Mouse (Mus musculus) embryonic facial prominence, embryonic 11.5 days (tissue): ENCODE measurements around the gene Ndufa5. TPM values are rescaled to one million over a fixed set of nuclear protein-coding genes. Genes with fewer than 3 reads are reported as not detected.

Experiments
- ATAC-seq: fragments of 200-750 bp; cut with Nextera tagmentation; replicated peaks from 2 replicates; pipeline ENCODE4 v1.8.0; 2017; ENCODE audit warnings: low read depth; ENCODE audit not compliant: insufficient number of reproducible peaks, low FRiP score, low TSS enrichment
- DNase-seq: peaks from one replicate; pipeline ENCODE4 v3.0.0-alpha.2; 2015; ENCODE audit warnings: low spot score
- H3K27ac ChIP-seq: fragments of 300-500 bp; sonication (generic); replicated peaks from 2 replicates; pipeline ENCODE4 v1.5.1; 2014; ENCODE audit warnings: mild to moderate bottlenecking, low read depth, low read length, control low read depth
- H3K27me3 ChIP-seq: fragments of 300-500 bp; sonication (generic); 2 replicates; pipeline ENCODE4 v1.6.1; 2014; ENCODE audit warnings: mild to moderate bottlenecking, low read length, moderate library complexity, mixed read lengths; ENCODE audit not compliant: control insufficient read depth, insufficient read depth
- H3K36me3 ChIP-seq: fragments of 300-500 bp; sonication (generic); replicated peaks from 2 replicates; pipeline ENCODE4 v1.6.1; 2014; ENCODE audit warnings: low read depth, mild to moderate bottlenecking, low read length, moderate library complexity, mixed read lengths; ENCODE audit not compliant: control insufficient read depth, insufficient read depth
- H3K4me1 ChIP-seq: fragments of 300-500 bp; sonication (generic); 2 replicates; pipeline ENCODE4 v1.6.1; 2014; ENCODE audit warnings: low read length, mixed read lengths; ENCODE audit not compliant: control insufficient read depth, insufficient read depth
- H3K4me2 ChIP-seq: fragments of 300-500 bp; sonication (generic); 2 replicates; pipeline ENCODE4 v1.6.1; 2014; ENCODE audit warnings: low read depth, mild to moderate bottlenecking, control low read depth, low read length, moderate library complexity
- H3K4me3 ChIP-seq: fragments of 300-500 bp; sonication (generic); 2 replicates; pipeline ENCODE4 v1.5.1; 2014; ENCODE audit warnings: low read depth, low read length, control low read depth
- H3K9ac ChIP-seq: fragments of 300-500 bp; sonication (generic); replicated peaks from 2 replicates; pipeline ENCODE4 v1.6.1; 2014; ENCODE audit warnings: mild to moderate bottlenecking, control low read depth, low read length
- H3K9me3 ChIP-seq: fragments of 300-500 bp; sonication (generic); replicated peaks from 2 replicates; pipeline ENCODE4 v1.6.1; 2016; ENCODE audit warnings: mild to moderate bottlenecking, low read length, inconsistent platforms, mixed read lengths; ENCODE audit not compliant: control insufficient read depth
- WGBS: fragments of 180-500 bp; shearing (Covaris S2); extraction: QIAGEN DNeasy Blood & Tissue Kit; methylation state at CpG from one replicate; pipeline ENCODE4 v1.1.7; 2014; 5-methylcytosine and 5-hydroxymethylcytosine counted together
- polyA plus RNA-seq: library from polyadenylated mRNA; unstranded; fragments of >200 nt; fragmentation: Nextera tagmentation; extraction: Ambion mirVana; gene quantifications from 2 replicates; pipeline ENCODE4 v1.2.1, GENCODE M21; 2014

The Ndufa5 gene
- polyA plus RNA-seq, 1 experiment from 2014 or later: 300 TPM

DNA sequence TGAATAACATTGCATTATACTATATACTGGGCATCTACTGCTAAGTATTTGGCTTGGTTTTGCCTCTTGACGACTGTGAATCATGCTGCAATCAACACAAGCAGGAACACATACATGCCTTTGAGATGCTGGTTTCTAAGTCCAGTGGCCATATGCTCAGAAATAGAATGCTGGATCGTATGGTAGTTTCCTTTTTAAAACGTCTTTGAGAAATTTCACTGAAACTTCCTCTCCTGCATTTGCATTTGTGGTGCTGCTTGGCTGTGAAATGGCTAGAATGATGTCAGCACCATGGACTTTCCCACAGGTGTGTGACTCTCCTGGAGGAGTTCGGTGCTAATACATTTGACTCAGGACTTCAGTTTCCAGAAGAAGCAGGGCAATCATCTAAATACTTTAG lies 12.3 kb upstream of the Ndufa5 start:
- ATAC-seq (no peak), DNase-seq (no peak)
- no peak overlapping the region for H3K4me3 ChIP-seq
- H3K36me3 ChIP-seq: no peaks in the 10 kb centered on the region
- H3K4me2 ChIP-seq: no peak overlapping the region
- H3K27me3 ChIP-seq: no peaks in the 10 kb centered on the region
- 80% methylated on average over 4 of the region's 4 CpGs for WGBS
- H3K9me3 ChIP-seq: no peaks in the 10 kb centered on the region
- no peak overlapping the region for H3K9ac ChIP-seq
- no peaks in the 10 kb centered on the region for H3K4me1 ChIP-seq
- no peak overlapping the region for H3K27ac ChIP-seq

- 86% methylated on average over 3 of the region's 3 CpGs for WGBS
- H3K4me2 ChIP-seq: no peak overlapping the region
- H3K4me1 ChIP-seq: no peaks in the 10 kb centered on the region
- no peak overlapping the region for H3K27ac ChIP-seq
- H3K4me3 ChIP-seq: no peak overlapping the region
- no peak overlapping the region for H3K9ac ChIP-seq
- ATAC-seq (no peak), DNase-seq (no peak)
- H3K9me3 ChIP-seq: no peaks in the 10 kb centered on the region
- no peaks in the 10 kb centered on the region for H3K27me3 ChIP-seq
- no peaks in the 10 kb centered on the region for H3K36me3 ChIP-seq
Measured at GRCm38 (mm10) chr6:24538435-24538834, 10.6 kb upstream of the Ndufa5 start.

GRCm38 (mm10) chr6:24532804-24533203 lies 5.0 kb upstream of the Ndufa5 start:
- Histone ChIP-seq H3K4me2 (no peak overlapping the region), H3K27ac (no peak overlapping the region), H3K9ac (no peak overlapping the region), H3K9me3 (no peaks in the 10 kb centered on the region), H3K36me3 (no peaks in the 10 kb centered on the region), H3K4me3 (no peak overlapping the region), H3K27me3 (no peaks in the 10 kb centered on the region), H3K4me1 (no peaks in the 10 kb centered on the region)
- no peak for DNase-seq
- no peak for ATAC-seq
- WGBS: 68% methylated on average over 3 of the region's 3 CpGs

DNA sequence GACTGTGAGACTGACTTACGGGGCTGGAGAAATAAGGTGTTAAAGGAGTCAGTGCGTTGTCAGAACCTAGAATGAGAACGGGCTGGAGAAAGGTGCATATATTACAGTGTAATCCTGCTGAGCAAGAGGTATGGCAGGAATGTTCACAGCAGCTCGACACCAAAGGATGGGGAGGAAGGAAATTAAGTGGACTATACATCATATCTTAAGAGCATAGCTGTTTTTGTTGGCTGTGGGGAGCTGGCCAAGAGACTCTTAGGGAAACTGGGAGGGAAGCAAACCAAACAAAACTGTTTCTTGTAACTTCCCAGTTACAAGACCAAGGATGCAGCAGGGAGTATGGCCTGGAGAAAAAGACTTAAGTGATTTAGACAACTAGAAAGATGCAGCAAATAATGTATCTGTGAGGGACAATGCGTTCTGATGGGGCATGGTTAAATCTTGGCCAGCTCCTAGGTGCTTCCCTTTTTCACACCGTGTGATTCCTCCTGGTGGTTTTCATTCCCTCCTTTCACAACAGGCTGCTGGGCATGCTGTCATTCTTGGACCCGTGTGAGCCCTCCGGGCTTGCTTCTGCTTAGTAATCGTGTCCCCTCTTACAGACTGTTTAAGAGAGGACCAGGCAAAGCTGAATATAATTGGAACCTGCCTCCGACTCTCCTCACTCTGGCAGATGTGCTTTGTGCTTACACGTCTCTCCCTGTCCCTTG lies 3.1 kb upstream of the Ndufa5 start:
- no peak for ATAC-seq
- 44% methylated on average over 11 of the region's 11 CpGs for WGBS
- no peaks in the 10 kb centered on the region for H3K4me1 ChIP-seq
- H3K4me2 ChIP-seq: no peak overlapping the region
- no peak overlapping the region for H3K27ac ChIP-seq
- peak; percentile 5 for DNase-seq
- no peak overlapping the region; the same call in 1 of the 2 replicates for H3K9ac ChIP-seq
- no peak overlapping the region for H3K4me3 ChIP-seq
- H3K9me3 ChIP-seq: no peaks in the 10 kb centered on the region
- H3K27me3 ChIP-seq: no peaks in the 10 kb centered on the region
- no peaks in the 10 kb centered on the region for H3K36me3 ChIP-seq

- ATAC-seq: no peak
- 26% methylated on average over 4 of the region's 4 CpGs for WGBS
Measured at GRCm38 (mm10) chr6:24530166-24530565, 2.4 kb upstream of the Ndufa5 start.

GRCm38 (mm10) chr6:24528064-24528243 lies 141 bp upstream of the Ndufa5 start, which contains the start of gene Asb15:
Gene Asb15, plus strand, starts transcription at chr6:24528144.
- H3K27ac ChIP-seq: no peak within 1 kb of the TSS
- H3K36me3 ChIP-seq: no peaks in the 10 kb centered on the region
- DNase-seq: no peak
- 49% methylated on average over 2 of the region's 2 CpGs for WGBS
- H3K4me2 ChIP-seq: peak within 1 kb of the TSS; percentile 64
- peak within 1 kb of the TSS; percentile 76 for H3K4me3 ChIP-seq
- H3K9me3 ChIP-seq: no peaks in the 10 kb centered on the region
- ATAC-seq: no peak
- no peaks in the 10 kb centered on the region for H3K27me3 ChIP-seq
- H3K9ac ChIP-seq: peak within 1 kb of the TSS; percentile 66
- H3K4me1 ChIP-seq: no peaks in the 10 kb centered on the region

More at GRCm38 (mm10) chr6:24530166-24530565, 2.4 kb upstream of the Ndufa5 start:
- Histone ChIP-seq H3K9me3 (no peaks in the 10 kb centered on the region), H3K9ac (no peak overlapping the region), H3K4me2 (no peak overlapping the region; the same call in 1 of the 2 replicates), H3K27ac (no peak overlapping the region), H3K27me3 (no peaks in the 10 kb centered on the region), H3K4me1 (no peaks in the 10 kb centered on the region), H3K36me3 (no peaks in the 10 kb centered on the region), H3K4me3 (no peak overlapping the region)
- DNase-seq: peak; percentile 79

DNA sequence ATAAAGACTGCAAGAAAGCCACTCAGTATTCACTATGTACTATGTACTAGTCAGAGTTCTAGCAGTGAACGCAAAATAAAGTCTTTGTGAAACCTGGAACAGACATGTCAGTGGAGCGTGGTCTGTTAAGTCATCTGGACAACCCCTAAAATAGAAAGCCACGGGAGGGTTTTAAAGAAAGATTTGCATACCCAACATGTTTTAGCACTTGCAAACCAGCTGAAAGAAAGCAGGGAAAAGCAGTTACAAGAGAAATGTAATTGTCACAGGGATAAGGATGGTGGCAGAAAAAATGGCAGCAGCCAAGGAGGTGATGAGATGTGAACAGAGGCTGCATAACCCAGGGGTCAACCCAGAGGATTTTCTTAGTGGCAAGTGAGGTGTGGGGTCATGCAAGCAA lies 2.1 kb downstream of the Ndufa5 start:
- Histone ChIP-seq H3K4me1 (no peaks in the 10 kb centered on the region), H3K9ac (no peak overlapping the region), H3K36me3 (no peaks in the 10 kb centered on the region), H3K4me2 (no peak overlapping the region), H3K9me3 (no peaks in the 10 kb centered on the region), H3K4me3 (no peak overlapping the region), H3K27ac (no peak overlapping the region), H3K27me3 (no peaks in the 10 kb centered on the region)
- WGBS: 89% methylated on average over 3 of the region's 3 CpGs
- no peak for DNase-seq
- ATAC-seq: no peak

DNA sequence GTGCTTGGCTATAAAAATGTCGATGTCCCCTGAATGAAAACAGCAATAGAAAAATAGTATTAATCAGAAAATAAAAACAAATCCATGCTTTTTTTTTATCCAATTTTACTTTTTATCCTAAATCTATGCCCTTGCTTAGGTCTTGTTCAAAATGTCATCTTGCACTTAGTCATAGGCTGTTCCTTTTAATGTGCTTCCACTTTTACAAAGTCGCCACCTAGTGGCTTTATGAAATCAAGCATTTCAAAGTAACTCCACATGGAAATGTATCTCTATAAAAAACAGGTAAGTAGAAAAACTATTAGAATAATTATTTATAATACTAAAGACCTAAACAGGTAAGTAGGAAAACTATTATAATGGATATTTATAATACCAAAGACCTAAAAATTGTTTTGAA lies 11.6 kb downstream of the Ndufa5 start:
- Histone ChIP-seq H3K27ac (no peak overlapping the region), H3K9me3 (no peaks in the 10 kb centered on the region), H3K36me3 (no peaks in the 10 kb centered on the region), H3K27me3 (no peaks in the 10 kb centered on the region), H3K4me2 (no peak overlapping the region), H3K4me1 (no peaks in the 10 kb centered on the region), H3K4me3 (no peak overlapping the region), H3K9ac (no peak overlapping the region)
- DNase-seq: peak; percentile 65
- ATAC-seq: 0 out of 2 replicates have a peak, but pooled peaks have one; percentile 55
- WGBS: 44% methylated on average over 2 of the region's 2 CpGs
